Mouse (Mus musculus) erythroblast, adult 5-6 weeks (primary cell): ENCODE results near the gene Sectm1a. TPM values are rescaled to one million over a fixed set of nuclear protein-coding genes. Genes with fewer than 3 reads are reported as not detected.

Source experiments
- total RNA-seq, 2 experiments: library from RNA; stranded (forward) in 1 of 2; stranded (reverse) in 1 of 2; fragments of 150-400 nt in 1 of 2; fragments of 200-764, 138-1000 nt in 1 of 2; gene quantifications; 2 replicates each; pipeline versions ENCODE4 v1.2.3 to v1.2.4; 2015 to 2017; ENCODE audit warnings: low replicate concordance in 2 of 2

Sectm1a gene
- total RNA-seq, 2 experiments from 2014 or later = not detected

Other genes with a start within 250 kb of the Sectm1a start
- gene Ccdc57, start 148.3 kb downstream of the Sectm1a start, total RNA-seq (2015; ENCODE audit: low replicate concordance) = 2.3 and 5.2 TPM in 2 replicates
- 4.4 and 6.0 TPM in 2 replicates for gene Ccdc57, start 148.3 kb downstream of the Sectm1a start, total RNA-seq (2017; ENCODE audit: low replicate concordance)
- 5.2 and 11.7 TPM in 2 replicates for gene Slc16a3, start 132.7 kb downstream of the Sectm1a start, total RNA-seq (2015; ENCODE audit: low replicate concordance)
- 5.6 and 7.1 TPM in 2 replicates for gene Slc16a3, start 132.7 kb downstream of the Sectm1a start, total RNA-seq (2017; ENCODE audit: low replicate concordance)
- gene Csnk1d, start 89.9 kb downstream of the Sectm1a start, total RNA-seq (2015; ENCODE audit: low replicate concordance) = 70.3 and 83.2 TPM in 2 replicates
- gene Csnk1d, start 89.9 kb downstream of the Sectm1a start, total RNA-seq (2017; ENCODE audit: low replicate concordance) = 121 and 148 TPM in 2 replicates
- 5.9 TPM in 1 of 2 replicates, not detected in the other for gene Cd7, start 41.8 kb downstream of the Sectm1a start, total RNA-seq (2015; ENCODE audit: low replicate concordance)
- gene Cd7, start 41.8 kb downstream of the Sectm1a start, total RNA-seq (2017; ENCODE audit: low replicate concordance) = 4.8 TPM in 1 of 2 replicates, not detected in the other
- not detected in 2 replicates for gene Sectm1b, start 17.7 kb downstream of the Sectm1a start, total RNA-seq (2015; ENCODE audit: low replicate concordance)
- not detected in 2 replicates for gene Sectm1b, start 17.7 kb downstream of the Sectm1a start, total RNA-seq (2017; ENCODE audit: low replicate concordance)
- not detected in 2 replicates for gene Tex19.2, start 37.5 kb upstream of the Sectm1a start, total RNA-seq (2015; ENCODE audit: low replicate concordance)
- gene Tex19.2, start 37.5 kb upstream of the Sectm1a start, total RNA-seq (2017; ENCODE audit: low replicate concordance) = not detected in 2 replicates
- not detected in 2 replicates for gene Tex19.1, start 64.9 kb upstream of the Sectm1a start, total RNA-seq (2015; ENCODE audit: low replicate concordance)
- not detected in 2 replicates for gene Tex19.1, start 64.9 kb upstream of the Sectm1a start, total RNA-seq (2017; ENCODE audit: low replicate concordance)
- gene Uts2r, start 79.1 kb upstream of the Sectm1a start, total RNA-seq (2015; ENCODE audit: low replicate concordance) = not detected in 2 replicates
- gene Uts2r, start 79.1 kb upstream of the Sectm1a start, total RNA-seq (2017; ENCODE audit: low replicate concordance) = not detected in 2 replicates
- 0.84 and 6.9 TPM in 2 replicates for gene Hexdc, start 123.2 kb upstream of the Sectm1a start, total RNA-seq (2015; ENCODE audit: low replicate concordance)
- gene Hexdc, start 123.2 kb upstream of the Sectm1a start, total RNA-seq (2017; ENCODE audit: low replicate concordance) = 0.51 and 3.9 TPM in 2 replicates
- gene Ogfod3, start 123.5 kb upstream of the Sectm1a start, total RNA-seq (2015; ENCODE audit: low replicate concordance) = 0.77 and 1.0 TPM in 2 replicates
- gene Ogfod3, start 123.5 kb upstream of the Sectm1a start, total RNA-seq (2017; ENCODE audit: low replicate concordance) = 2.6 TPM in 2 replicates
- gene Cybc1, start 148.1 kb upstream of the Sectm1a start, total RNA-seq (2015; ENCODE audit: low replicate concordance) = 4.6 and 24.7 TPM in 2 replicates
- 16.6 and 16.9 TPM in 2 replicates for gene Cybc1, start 148.1 kb upstream of the Sectm1a start, total RNA-seq (2017; ENCODE audit: low replicate concordance)
- gene Narf, start 156.0 kb upstream of the Sectm1a start, total RNA-seq (2015; ENCODE audit: low replicate concordance) = 145 and 154 TPM in 2 replicates
- 264 and 277 TPM in 2 replicates for gene Narf, start 156.0 kb upstream of the Sectm1a start, total RNA-seq (2017; ENCODE audit: low replicate concordance)
- gene Foxk2, start 178.8 kb upstream of the Sectm1a start, total RNA-seq (2015; ENCODE audit: low replicate concordance) = 6.1 and 13.4 TPM in 2 replicates
- gene Foxk2, start 178.8 kb upstream of the Sectm1a start, total RNA-seq (2017; ENCODE audit: low replicate concordance) = 7.1 and 7.2 TPM in 2 replicates